Mouse (Mus musculus): ENCODE measurements around the gene Klf13.

GRCm38 (mm10) chr7:63905642-63906041 lies 33.1 kb downstream of the Klf13 start:
- TF ChIP-seq CTCF (IDR thresholded peaks at IDR 0.05) (no peak), POLR2A (IDR thresholded peaks at IDR 0.05; ENCODE audit: insufficient read depth, low read depth, low read length) (no peak)
